Mouse (Mus musculus) liver, embryonic 14.5 days (tissue): ENCODE measurements around the gene Prkag1. TPM values are rescaled to one million over a fixed set of nuclear protein-coding genes. Genes with fewer than 3 reads are reported as not detected.

ENCODE experiments used
- ATAC-seq: fragments of 200-750 bp; cut with Nextera tagmentation; 2 replicates; pipeline ENCODE4 v1.8.0; 2017; ENCODE audit warnings: moderate number of reproducible peaks, mild to moderate bottlenecking, moderate library complexity; ENCODE audit not compliant: insufficient read depth
- DNase-seq, 3 experiments: peaks; one replicate each; pipeline ENCODE4 v3.0.0-alpha.2; 2012 to 2013; ENCODE audit warnings: low read depth in 3 of 3, low spot score in 3 of 3
- H3K27ac ChIP-seq: fragments of 300-500 bp; sonication (generic); 2 replicates; pipeline ENCODE4 v1.5.1; 2014; ENCODE audit warnings: moderate library complexity, mild to moderate bottlenecking, control low read depth, inconsistent platforms
- H3K27me3 ChIP-seq: fragments of 300-500 bp; sonication (generic); 2 replicates; pipeline ENCODE4 v1.6.1; 2014; ENCODE audit warnings: mild to moderate bottlenecking, low read length, moderate library complexity; ENCODE audit not compliant: control insufficient read depth, insufficient read depth
- H3K36me3 ChIP-seq: fragments of 300-500 bp; sonication (generic); replicated peaks from 2 replicates; pipeline ENCODE4 v1.6.1; 2014; ENCODE audit warnings: low read depth; ENCODE audit not compliant: control insufficient read depth, insufficient read depth
- H3K4me1 ChIP-seq, 2 experiments: fragments of 200-500 bp in 1 of 2; fragments of 300-500 bp in 1 of 2; sonication (generic) in 1 of 2; replicated peaks; 2 replicates each; pipeline ENCODE4 v1.6.1; 2012 to 2014; ENCODE audit warnings: antibody characterized with exemption in 1 of 2, inconsistent platforms in 1 of 2, low read length in 1 of 2; ENCODE audit not compliant: control insufficient read depth in 2 of 2, insufficient read depth in 2 of 2
- H3K4me2 ChIP-seq: fragments of 300-500 bp; sonication (generic); 2 replicates; pipeline ENCODE4 v1.6.1; 2014; ENCODE audit warnings: low read depth, mild to moderate bottlenecking, control low read depth, moderate library complexity
- H3K4me3 ChIP-seq, 2 experiments: fragments of 200-500 bp in 1 of 2; fragments of 300-500 bp in 1 of 2; sonication (generic) in 1 of 2; 2 replicates each; pipeline ENCODE4 v1.5.1; 2012 to 2014; ENCODE audit warnings: low read depth in 2 of 2, low read length in 2 of 2, mild to moderate bottlenecking in 2 of 2, control low read depth in 1 of 2, inconsistent platforms in 1 of 2, moderate library complexity in 1 of 2; ENCODE audit not compliant: insufficient read depth in 1 of 2
- H3K9ac ChIP-seq: fragments of 300-500 bp; sonication (generic); replicated peaks from 2 replicates; pipeline ENCODE4 v1.6.1; 2014; ENCODE audit warnings: mild to moderate bottlenecking, control low read depth, moderate library complexity
- H3K9me3 ChIP-seq: fragments of 300-500 bp; sonication (generic); 2 replicates; pipeline ENCODE4 v1.6.1; 2016; ENCODE audit warnings: low read length, mixed read lengths; ENCODE audit not compliant: control insufficient read depth
- CTCF ChIP-seq: IDR thresholded peaks from 2 replicates; pipeline ENCODE4 v1.5.1; 2016; ENCODE audit warnings: antibody characterized with exemption, low read depth, control low read depth
- EP300 ChIP-seq: IDR thresholded peaks from 2 replicates; pipeline ENCODE4 v1.6.1; 2016; ENCODE audit warnings: antibody characterized with exemption, low read depth
- WGBS: fragments of 180-500 bp; shearing (Covaris S2); extraction: QIAGEN DNeasy Blood & Tissue Kit; methylation state at CpG from one replicate; pipeline ENCODE4 v1.1.7; 2014; ENCODE audit not compliant: insufficient replicate concordance; 5-methylcytosine and 5-hydroxymethylcytosine counted together
- polyA plus RNA-seq, 2 experiments: library from polyadenylated mRNA; depleted of rRNA in 1 of 2; stranded (reverse) in 1 of 2; unstranded in 1 of 2; fragments of >200 nt; fragmentation: Nextera tagmentation in 1 of 2; extraction: Ambion mirVana in 1 of 2; gene quantifications; 2 replicates each; pipeline versions ENCODE4 v1.2.1 to v1.2.3; 2012 to 2014

The Prkag1 gene
- polyA plus RNA-seq, 2 experiments = 77.4 to 78.3 TPM

GRCm38 (mm10) chr15:98860921-98861320 is 29.6 kb upstream of the Prkag1 start:
- Histone ChIP-seq H3K27me3 (no peaks in the 10 kb centered on the region), H3K4me1 (no peaks in the 10 kb centered on the region), H3K27ac (no peak overlapping the region), H3K9ac (no peak overlapping the region), H3K4me2 (no peak overlapping the region), H3K9me3 (no peaks in the 10 kb centered on the region), H3K36me3 (peaks cover 94% of the 10 kb centered on the region), H3K4me3 (no peak overlapping the region)
- no peak for ATAC-seq
- no peak for DNase-seq
- 91% methylated on average over 18 of the region's 18 CpGs for WGBS
- no peak for TF ChIP-seq EP300
- TF ChIP-seq CTCF = no peak

GRCm38 (mm10) chr15:98859319-98860043 is 28.2 kb upstream of the Prkag1 start:
- Histone ChIP-seq H3K9me3 (no peaks in the 10 kb centered on the region), H3K4me3 (no peak overlapping the region), H3K4me2 (no peak overlapping the region), H3K27ac (no peak overlapping the region), H3K4me1 (no peaks in the 10 kb centered on the region), H3K9ac (no peak overlapping the region), H3K36me3 (peaks cover 93% of the 10 kb centered on the region), H3K27me3 (no peaks in the 10 kb centered on the region)
- 75% methylated on average over 9 of the region's 9 CpGs for WGBS
- no peak for DNase-seq
- ATAC-seq = no peak
- TF ChIP-seq CTCF (no peak), EP300 (no peak)

GRCm38 (mm10) chr15:98854214-98854613 is 22.9 kb upstream of the Prkag1 start:
- H3K9ac ChIP-seq = no peak overlapping the region
- peaks cover 91% of the 10 kb centered on the region for H3K36me3 ChIP-seq
- no peak overlapping the region for H3K27ac ChIP-seq
- WGBS = 86% methylated on average over 16 of the region's 16 CpGs
- no peaks in the 10 kb centered on the region for H3K4me1 ChIP-seq
- H3K27me3 ChIP-seq = no peaks in the 10 kb centered on the region
- H3K4me2 ChIP-seq = no peak overlapping the region
- no peak for DNase-seq
- H3K4me3 ChIP-seq = no peak overlapping the region
- ATAC-seq = no peak
- TF ChIP-seq CTCF = no peak
- TF ChIP-seq EP300 = no peak
- no peaks in the 10 kb centered on the region for H3K9me3 ChIP-seq

GRCm38 (mm10) chr15:98853161-98853937 is 22.0 kb upstream of the Prkag1 start:
- Histone ChIP-seq H3K4me3 (no peak overlapping the region), H3K9me3 (no peaks in the 10 kb centered on the region), H3K4me2 (no peak overlapping the region), H3K36me3 (peaks cover 93% of the 10 kb centered on the region), H3K27ac (no peak overlapping the region), H3K27me3 (no peaks in the 10 kb centered on the region), H3K9ac (no peak overlapping the region), H3K4me1 (no peaks in the 10 kb centered on the region)
- no peak for DNase-seq
- no peak for ATAC-seq
- TF ChIP-seq CTCF (no peak), EP300 (no peak)
- WGBS = 88% methylated on average over 28 of the region's 28 CpGs

- ATAC-seq = no peak
- WGBS = 88% methylated on average over 9 of the region's 9 CpGs
Observed at GRCm38 (mm10) chr15:98852733-98853132, 21.4 kb upstream of the Prkag1 start.

More at GRCm38 (mm10) chr15:98852733-98853132, 21.4 kb upstream of the Prkag1 start:
- Histone ChIP-seq H3K9me3 (no peaks in the 10 kb centered on the region), H3K27ac (no peak overlapping the region), H3K4me2 (no peak overlapping the region), H3K4me3 (no peak overlapping the region), H3K4me1 (no peaks in the 10 kb centered on the region), H3K27me3 (no peaks in the 10 kb centered on the region), H3K9ac (no peak overlapping the region), H3K36me3 (peaks cover 92% of the 10 kb centered on the region)
- no peak for TF ChIP-seq CTCF
- no peak for TF ChIP-seq EP300
- no peak for DNase-seq
